Mouse (Mus musculus) MEL (cell line): ENCODE results near the gene Acta2.

ENCODE experiments used
- BHLHE40 ChIP-seq: IDR thresholded peaks from 2 replicates; pipeline ENCODE4 v1.6.1; 2012; ENCODE audit warnings: low read depth, mild to moderate bottlenecking, inconsistent platforms, low read length, improper control_type of control experiment, borderline replicate concordance
- CTCF ChIP-seq, 3 experiments: IDR thresholded peaks in 2 of 3; conservative IDR thresholded peaks in 1 of 3; 2 replicates each; pipeline ENCODE4 v1.5.1; 2011 to 2012; ENCODE audit warnings: low read length in 3 of 3, low read depth in 2 of 3, mild to moderate bottlenecking in 2 of 3, improper control_type of control experiment in 1 of 3, inconsistent platforms in 1 of 3, mixed read lengths in 1 of 3, moderate library complexity in 1 of 3; ENCODE audit not compliant: control insufficient read depth in 1 of 3, insufficient read depth in 1 of 3, poor library complexity in 1 of 3, severe bottlenecking in 1 of 3
- HCFC1 ChIP-seq: IDR thresholded peaks from 2 replicates; pipeline ENCODE4 v1.6.1; 2012; ENCODE audit warnings: low read depth, mild to moderate bottlenecking, inconsistent platforms, low read length, improper control_type of control experiment, moderate library complexity
- MAFK ChIP-seq: IDR thresholded peaks from 2 replicates; pipeline ENCODE4 v1.6.1; 2011; ENCODE audit warnings: low read depth, mild to moderate bottlenecking, low read length, improper control_type of control experiment, borderline replicate concordance
- MAX ChIP-seq: IDR thresholded peaks from 2 replicates; pipeline ENCODE4 v1.6.1; 2011; ENCODE audit warnings: low read length, improper control_type of control experiment
- POLR2A ChIP-seq, 2 experiments: IDR thresholded peaks; 2 replicates each; pipeline ENCODE4 v1.6.1; 2011 to 2012; ENCODE audit warnings: low read length in 2 of 2, mild to moderate bottlenecking in 2 of 2, control low read depth in 1 of 2, improper control_type of control experiment in 1 of 2, low read depth in 1 of 2, moderate library complexity in 1 of 2; ENCODE audit not compliant: control insufficient read depth in 1 of 2, insufficient read depth in 1 of 2, poor library complexity in 1 of 2
- RCOR1 ChIP-seq: IDR thresholded peaks from 2 replicates; pipeline ENCODE4 v1.6.1; 2012; ENCODE audit warnings: low read depth, mild to moderate bottlenecking, inconsistent platforms, low read length, improper control_type of control experiment
- SIN3A ChIP-seq: IDR thresholded peaks from 2 replicates; pipeline ENCODE4 v1.6.1; 2012; ENCODE audit warnings: low read length, improper control_type of control experiment, inconsistent platforms
- SMC3 ChIP-seq: IDR thresholded peaks from 2 replicates; pipeline ENCODE4 v1.6.1; 2011; ENCODE audit warnings: low read depth, low read length, improper control_type of control experiment
- USF1 ChIP-seq: IDR thresholded peaks from 2 replicates; pipeline ENCODE4 v1.6.1; 2014; ENCODE audit warnings: low read depth, mild to moderate bottlenecking, inconsistent platforms, low read length, improper control_type of control experiment, moderate library complexity

- TF ChIP-seq CTCF (IDR thresholded peaks at IDR 0.05 in 2 of 3, conservative IDR thresholded peaks at IDR 0.05 in 1 of 3; ENCODE audit: control insufficient read depth in 1 of 3, insufficient read depth in 1 of 3, low read depth in 2 of 3, low read length in 3 of 3, poor library complexity in 1 of 3, severe bottlenecking in 1 of 3) (no peak), SIN3A (no peak), BHLHE40 (no peak), POLR2A (IDR thresholded peaks at IDR 0.05; ENCODE audit: control insufficient read depth in 1 of 2, insufficient read depth in 1 of 2, low read depth in 1 of 2, low read length in 2 of 2, poor library complexity in 1 of 2) (no peak), SMC3 (no peak), USF1 (no peak), RCOR1 (no peak), HCFC1 (no peak), MAX (no peak), MAFK (no peak)
These were observed 43.8 kb upstream of the Acta2 start for GRCm38 (mm10) chr19:34299229-34299628.
